Mouse (Mus musculus): Measurements from ENCODE around the gene Aqp12. TPM values are rescaled to one million over a fixed set of nuclear protein-coding genes. Genes with fewer than 3 reads are reported as not detected.

Gene Aqp12
- 0.16 TPM in 1 of 2 replicates, not detected in the other for polyA plus RNA-seq (2012; ENCODE audit: low replicate concordance)

GRCm38 (mm10) chr1:93006061-93006460 lies at the start of gene Aqp12:
Gene Aqp12 (plus strand): TSS chr1:93006334.

Other genes with a start within 250 kb of the Aqp12 start
- gene Gpc1, start 174.7 kb upstream of the Aqp12 start, polyA plus RNA-seq (2012; ENCODE audit: low replicate concordance): 3.7 and 4.1 TPM in 2 replicates
- 0.07 TPM in 1 of 2 replicates, not detected in the other for gene Ankmy1, start 103.4 kb upstream of the Aqp12 start, polyA plus RNA-seq (2012; ENCODE audit: low replicate concordance)
- 6.7 and 13.6 TPM in 2 replicates for gene Dusp28, start 99.4 kb upstream of the Aqp12 start, polyA plus RNA-seq (2012; ENCODE audit: low replicate concordance)
- gene Rnpepl1, start 95.6 kb upstream of the Aqp12 start, polyA plus RNA-seq (2012; ENCODE audit: low replicate concordance): 177 and 193 TPM in 2 replicates
- 20.1 and 32.2 TPM in 2 replicates for gene Capn10, start 72.0 kb upstream of the Aqp12 start, polyA plus RNA-seq (2012; ENCODE audit: low replicate concordance)
- gene Gpr35, start 55.5 kb upstream of the Aqp12 start, polyA plus RNA-seq (2012; ENCODE audit: low replicate concordance): 1.0 and 2.8 TPM in 2 replicates
- gene Kif1a, start 95.6 kb downstream of the Aqp12 start, polyA plus RNA-seq (2012; ENCODE audit: low replicate concordance): 0.28 and 0.50 TPM in 2 replicates
- not detected in 2 replicates for gene Agxt, start 128.9 kb downstream of the Aqp12 start, polyA plus RNA-seq (2012; ENCODE audit: low replicate concordance)
- 0.07 TPM in 1 of 2 replicates, not detected in the other for gene 2310007B03Rik, start 154.6 kb downstream of the Aqp12 start, polyA plus RNA-seq (2012; ENCODE audit: low replicate concordance)
- not detected in 2 replicates for gene Crocc2, start 162.4 kb downstream of the Aqp12 start, polyA plus RNA-seq (2012; ENCODE audit: low replicate concordance)
- 0.12 and 0.56 TPM in 2 replicates for gene Sned1, start 229.5 kb downstream of the Aqp12 start, polyA plus RNA-seq (2012; ENCODE audit: low replicate concordance)